Mouse (Mus musculus): Measurements from ENCODE around the gene 2810006K23Rik.

GRCm38 (mm10) chr5:124337909-124338308 lies 10.0 kb downstream of the 2810006K23Rik start:
- TF ChIP-seq POLR2A (IDR thresholded peaks at IDR 0.05; ENCODE audit: insufficient read depth, low read depth, low read length) = no peak
- no peak for TF ChIP-seq CTCF (IDR thresholded peaks at IDR 0.05)

All from heart, adult 2 months (tissue).